Mouse (Mus musculus): ENCODE results near the gene Nap1l4. TPM values are rescaled to one million over a fixed set of nuclear protein-coding genes. Genes with fewer than 3 reads are reported as not detected.

Gene Nap1l4
- polyA plus RNA-seq, 1 experiment from 2014 or later = 79.3 TPM

Small RNAs within 50 kb of the gene (microRNA-seq; reads per million reads assigned to microRNA genes)
- gene Mir7064 = 3.0 reads per million, percentile 7 among the genes with 10 or more reads in this experiment

Other genes with a start within 250 kb of the Nap1l4 start
- 182 and 216 TPM in 2 replicates for gene Cdkn1c, start 88.1 kb downstream of the Nap1l4 start, polyA plus RNA-seq (2015; fragmentation: Nextera tagmentation; extraction: Ambion mirVana)
- 12.9 and 16.3 TPM in 2 replicates for gene Slc22a18, start 75.4 kb downstream of the Nap1l4 start, polyA plus RNA-seq (2015; fragmentation: Nextera tagmentation; extraction: Ambion mirVana)
- gene Phlda2, start 46.0 kb downstream of the Nap1l4 start, polyA plus RNA-seq (2015; fragmentation: Nextera tagmentation; extraction: Ambion mirVana) = 22.6 and 27.0 TPM in 2 replicates
- gene Cars, start 51.0 kb upstream of the Nap1l4 start, polyA plus RNA-seq (2015; fragmentation: Nextera tagmentation; extraction: Ambion mirVana) = 53.1 and 60.5 TPM in 2 replicates
- 1.2 and 1.3 TPM in 2 replicates for gene Tnfrsf26, start 79.6 kb upstream of the Nap1l4 start, polyA plus RNA-seq (2015; fragmentation: Nextera tagmentation; extraction: Ambion mirVana)
- 0.43 and 0.58 TPM in 2 replicates for gene Tnfrsf22, start 100.6 kb upstream of the Nap1l4 start, polyA plus RNA-seq (2015; fragmentation: Nextera tagmentation; extraction: Ambion mirVana)
- 0.35 and 0.39 TPM in 2 replicates for gene Tnfrsf23, start 136.8 kb upstream of the Nap1l4 start, polyA plus RNA-seq (2015; fragmentation: Nextera tagmentation; extraction: Ambion mirVana)
- 1.9 and 2.9 TPM in 2 replicates for gene Osbpl5, start 207.9 kb upstream of the Nap1l4 start, polyA plus RNA-seq (2015; fragmentation: Nextera tagmentation; extraction: Ambion mirVana)
- not detected in 2 replicates for gene Mrgprg, start 217.9 kb upstream of the Nap1l4 start, polyA plus RNA-seq (2015; fragmentation: Nextera tagmentation; extraction: Ambion mirVana)
- gene Mrgpre, start 235.4 kb upstream of the Nap1l4 start, polyA plus RNA-seq (2015; fragmentation: Nextera tagmentation; extraction: Ambion mirVana) = 0.48 and 0.52 TPM in 2 replicates

All from liver, embryonic 15.5 days (tissue).